Mouse (Mus musculus): Measurements from ENCODE around the gene Mblac1.
"Not testable (repeated sequence)": the region's sequence is repeated elsewhere in the genome, so short reads cannot be mapped to it uniquely, and the experiment has no call there.

Gene Mblac1

GRCm38 (mm10) chr5:138216632-138217031, 22.5 kb downstream of the Mblac1 start:
- not testable (repeated sequence) for DNase-seq (ENCODE audit: low spot score)

GRCm38 (mm10) chr5:138219864-138220263, 25.8 kb downstream of the Mblac1 start:
- no peak for DNase-seq (ENCODE audit: low spot score)

GRCm38 (mm10) chr5:138222111-138222510, 28.0 kb downstream of the Mblac1 start:
- DNase-seq (ENCODE audit: low spot score) = peak; percentile 79

- no peak for DNase-seq (ENCODE audit: low spot score)
Observed at GRCm38 (mm10) chr5:138223287-138223686, 29.2 kb downstream of the Mblac1 start.

- DNase-seq (ENCODE audit: low spot score) = no peak
Observed at GRCm38 (mm10) chr5:138225700-138226099, 31.6 kb downstream of the Mblac1 start, which contains the start of gene Nxpe5. Gene Nxpe5, plus strand, starts transcription at chr5:138225898.

- no peak for DNase-seq (ENCODE audit: low spot score)
Observed at GRCm38 (mm10) chr5:138226491-138226890, 32.4 kb downstream of the Mblac1 start.

GRCm38 (mm10) chr5:138227367-138227766, 33.3 kb downstream of the Mblac1 start:
- peak; percentile 18 for DNase-seq (ENCODE audit: low spot score)

GRCm38 (mm10) chr5:138228026-138228425, 33.9 kb downstream of the Mblac1 start:
- DNase-seq (ENCODE audit: low spot score) = peak; percentile 30

GRCm38 (mm10) chr5:138229511-138229910, 35.4 kb downstream of the Mblac1 start:
- DNase-seq (ENCODE audit: low spot score) = no peak

GRCm38 (mm10) chr5:138233778-138234177, 39.7 kb downstream of the Mblac1 start:
- DNase-seq (ENCODE audit: low spot score) = no peak

- DNase-seq (ENCODE audit: low spot score) = no peak
Observed at GRCm38 (mm10) chr5:138234224-138234623, 40.1 kb downstream of the Mblac1 start.

- no peak for DNase-seq (ENCODE audit: low spot score)
Observed at GRCm38 (mm10) chr5:138241511-138241910, 47.4 kb downstream of the Mblac1 start.

All from lung, postnatal 25 days (tissue).